Mouse (Mus musculus): ENCODE data around the gene Thsd4. TPM values are rescaled to one million over a fixed set of nuclear protein-coding genes. Genes with fewer than 3 reads are reported as not detected.
A peak's percentile ranks its signal among the peaks of the same experiment; 100 is the strongest.
"Not testable (repeated sequence)": the region's sequence is repeated elsewhere in the genome, so short reads cannot be mapped to it uniquely, and the experiment has no call there.

Thsd4 gene
- polyA plus RNA-seq, 1 experiment from 2014 or later, result 19.5 TPM

- no peak overlapping the region for H3K4me3 ChIP-seq
- no peaks in the 10 kb centered on the region for H3K9me3 ChIP-seq
- no peak for DNase-seq (ENCODE audit: low spot score)
- H3K4me1 ChIP-seq, result peaks cover 47% of the 10 kb centered on the region
- no peaks in the 10 kb centered on the region for H3K36me3 ChIP-seq
- 27% methylated on average over 12 of the region's 12 CpGs for WGBS
- H3K27ac ChIP-seq, result peak overlapping the region; percentile 47; the same call in 1 of the 2 replicates
- H3K27me3 ChIP-seq (ENCODE audit: insufficient read depth, poor library complexity, severe bottlenecking), result no peaks in the 10 kb centered on the region
Observed at GRCm38 (mm10) chr9:60275410-60276159, 246.3 kb downstream of the Thsd4 start.

GRCm38 (mm10) chr9:60274503-60274902 is 247.3 kb downstream of the Thsd4 start:
- Histone ChIP-seq H3K9me3 (no peaks in the 10 kb centered on the region), H3K4me3 (no peak overlapping the region), H3K27ac (no peak overlapping the region), H3K36me3 (no peaks in the 10 kb centered on the region), H3K27me3 (ENCODE audit: insufficient read depth, poor library complexity, severe bottlenecking) (no peaks in the 10 kb centered on the region), H3K4me1 (peaks cover 38% of the 10 kb centered on the region)
- 77% methylated on average over 4 of the region's 4 CpGs for WGBS
- no peak for DNase-seq (ENCODE audit: low spot score)

- H3K27ac ChIP-seq; DNase-seq (ENCODE audit: low spot score); H3K27me3 ChIP-seq (ENCODE audit: insufficient read depth, poor library complexity, severe bottlenecking); H3K4me3 ChIP-seq; H3K36me3 ChIP-seq; H3K9me3 ChIP-seq: not testable (repeated sequence)
- WGBS, result 74% methylated on average over 8 of the region's 8 CpGs
- peaks cover 39% of the 10 kb centered on the region for H3K4me1 ChIP-seq
Observed at GRCm38 (mm10) chr9:60272345-60272744, 249.5 kb downstream of the Thsd4 start.

- Histone ChIP-seq H3K27me3 (ENCODE audit: insufficient read depth, poor library complexity, severe bottlenecking) (no peaks in the 10 kb centered on the region), H3K4me1 (peaks cover 42% of the 10 kb centered on the region), H3K36me3 (no peaks in the 10 kb centered on the region), H3K9me3 (no peaks in the 10 kb centered on the region), H3K27ac (no peak overlapping the region), H3K4me3 (no peak overlapping the region)
- DNase-seq (ENCODE audit: low spot score), result no peak
- 64% methylated on average over 2 of the region's 2 CpGs for WGBS
Observed at GRCm38 (mm10) chr9:60271940-60272339, 249.9 kb downstream of the Thsd4 start.

GRCm38 (mm10) chr9:60269807-60270206 is 252.0 kb downstream of the Thsd4 start:
- H3K27me3 ChIP-seq (ENCODE audit: insufficient read depth, poor library complexity, severe bottlenecking), result no peaks in the 10 kb centered on the region
- no peak overlapping the region for H3K4me3 ChIP-seq
- 66% methylated on average over 5 of the region's 5 CpGs for WGBS
- no peaks in the 10 kb centered on the region for H3K9me3 ChIP-seq
- H3K4me1 ChIP-seq, result peaks cover 32% of the 10 kb centered on the region
- H3K27ac ChIP-seq, result no peak overlapping the region
- no peak for DNase-seq (ENCODE audit: low spot score)
- H3K36me3 ChIP-seq, result no peaks in the 10 kb centered on the region

- Histone ChIP-seq H3K4me3 (no peak overlapping the region), H3K9me3 (no peaks in the 10 kb centered on the region), H3K36me3 (no peaks in the 10 kb centered on the region), H3K4me1 (peaks cover 23% of the 10 kb centered on the region), H3K27me3 (ENCODE audit: insufficient read depth, poor library complexity, severe bottlenecking) (no peaks in the 10 kb centered on the region), H3K27ac (no peak overlapping the region)
- no peak for DNase-seq (ENCODE audit: low spot score)
- WGBS, result 77% methylated on average over 5 of the region's 5 CpGs
Observed at GRCm38 (mm10) chr9:60267273-60267626, 254.6 kb downstream of the Thsd4 start.

DNA sequence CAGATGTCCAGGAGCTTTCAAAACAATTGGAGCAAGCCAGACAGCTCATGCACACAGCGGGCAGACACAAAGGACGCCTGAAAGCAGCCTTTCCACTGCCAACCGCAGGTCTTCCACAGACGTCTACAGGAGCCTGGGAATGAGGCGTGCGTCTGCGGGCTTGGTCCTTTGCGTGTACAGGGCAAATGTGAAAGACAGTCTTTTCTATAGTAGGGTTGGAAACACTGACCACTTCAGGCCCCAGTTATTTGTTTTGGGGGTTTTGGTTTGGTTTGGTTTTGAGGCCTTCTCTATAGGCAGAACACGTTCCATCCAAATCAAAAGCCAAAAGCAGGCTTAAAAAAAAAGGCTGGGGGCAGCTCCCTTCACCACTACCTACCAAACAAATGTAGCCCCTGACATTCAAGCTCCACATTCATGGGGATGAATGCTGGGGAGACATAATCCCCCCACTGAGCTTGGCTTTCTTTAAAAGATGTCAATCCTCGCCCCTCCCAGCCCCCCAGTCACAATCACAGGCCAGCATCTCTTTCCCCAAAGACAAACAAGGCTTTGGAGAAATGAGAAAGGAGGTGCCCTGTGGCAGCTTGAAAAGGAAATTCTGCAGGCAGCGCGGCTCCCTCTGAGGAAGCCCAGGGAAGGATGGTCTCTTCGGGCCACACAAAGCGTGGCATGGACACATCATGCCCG is 255.1 kb downstream of the Thsd4 start:
- H3K9me3 ChIP-seq, result no peaks in the 10 kb centered on the region
- H3K27me3 ChIP-seq (ENCODE audit: insufficient read depth, poor library complexity, severe bottlenecking), result no peaks in the 10 kb centered on the region
- no peaks in the 10 kb centered on the region for H3K36me3 ChIP-seq
- no peak for DNase-seq (ENCODE audit: low spot score)
- WGBS, result 84% methylated on average over 15 of the region's 15 CpGs
- no peak overlapping the region for H3K27ac ChIP-seq
- H3K4me1 ChIP-seq, result peaks cover 23% of the 10 kb centered on the region
- H3K4me3 ChIP-seq, result no peak overlapping the region

- no peaks in the 10 kb centered on the region for H3K27me3 ChIP-seq (ENCODE audit: insufficient read depth, poor library complexity, severe bottlenecking)
- no peak for DNase-seq (ENCODE audit: low spot score)
- no peaks in the 10 kb centered on the region for H3K36me3 ChIP-seq
- H3K9me3 ChIP-seq, result no peaks in the 10 kb centered on the region
- no peak overlapping the region for H3K4me3 ChIP-seq
- 65% methylated on average over 10 of the region's 10 CpGs for WGBS
- H3K27ac ChIP-seq, result peak overlapping the region; percentile 56; the same call in 1 of the 2 replicates
- peaks cover 23% of the 10 kb centered on the region for H3K4me1 ChIP-seq
Observed at GRCm38 (mm10) chr9:60264586-60265325, 257.1 kb downstream of the Thsd4 start.

DNA sequence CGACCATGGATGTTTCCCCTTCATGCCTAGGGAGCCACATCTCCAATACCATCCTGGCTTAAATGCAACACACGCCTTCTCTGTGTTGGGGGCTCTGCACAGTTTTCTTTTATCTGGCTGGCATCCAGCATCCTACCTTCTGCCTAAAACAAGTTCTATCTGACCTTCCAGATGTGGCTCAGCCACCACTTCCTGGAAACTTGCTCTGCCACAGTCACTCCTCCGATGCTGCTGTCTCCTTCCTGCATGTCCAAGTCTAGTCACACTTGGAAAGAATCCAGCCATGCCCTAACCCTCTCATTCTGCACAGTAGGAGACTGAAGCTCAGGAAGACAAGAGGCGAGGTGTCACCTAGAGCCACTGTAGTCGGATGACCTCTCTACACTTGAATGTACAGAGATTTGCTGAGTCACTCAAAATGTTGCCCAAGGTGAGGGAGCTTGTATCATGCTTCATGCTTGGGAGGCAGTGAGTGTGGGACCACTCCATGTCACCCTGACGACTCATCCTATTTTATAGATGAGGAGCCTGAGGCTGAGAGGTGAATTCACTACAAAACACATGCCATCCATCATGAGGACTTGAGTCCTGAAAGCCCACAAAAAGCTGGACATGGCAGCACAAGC is 259.2 kb downstream of the Thsd4 start:
- Histone ChIP-seq H3K36me3 (no peaks in the 10 kb centered on the region), H3K4me1 (peaks cover 21% of the 10 kb centered on the region), H3K4me3 (no peak overlapping the region), H3K27me3 (ENCODE audit: insufficient read depth, poor library complexity, severe bottlenecking) (no peaks in the 10 kb centered on the region), H3K9me3 (no peaks in the 10 kb centered on the region), H3K27ac (no peak overlapping the region)
- 64% methylated on average over 6 of the region's 6 CpGs for WGBS
- DNase-seq (ENCODE audit: low spot score), result no peak

DNA sequence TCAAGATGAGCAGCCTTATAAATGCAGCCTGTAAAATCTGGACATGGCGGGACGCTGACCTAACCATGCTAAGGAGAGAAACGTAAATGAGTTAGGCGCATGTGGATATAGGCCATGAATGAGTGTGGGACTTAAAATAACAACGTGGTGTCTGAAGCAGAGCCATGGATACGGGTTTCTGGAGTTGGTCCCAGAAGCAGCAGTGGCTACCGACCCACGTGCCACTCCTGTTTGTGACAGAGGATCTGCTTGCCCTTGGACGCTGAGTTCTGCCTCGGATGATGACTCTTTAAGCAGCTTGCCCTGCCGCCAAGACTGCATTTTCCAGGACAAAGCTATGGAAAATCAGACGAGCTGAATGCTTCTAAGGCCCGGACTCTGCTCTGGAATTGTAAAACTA is 262.2 kb downstream of the Thsd4 start:
- 84% methylated on average over 13 of the region's 13 CpGs for WGBS
- DNase-seq (ENCODE audit: low spot score), result no peak
- Histone ChIP-seq H3K4me3 (no peak overlapping the region), H3K4me1 (peaks cover 13% of the 10 kb centered on the region), H3K36me3 (no peaks in the 10 kb centered on the region), H3K27me3 (ENCODE audit: insufficient read depth, poor library complexity, severe bottlenecking) (no peaks in the 10 kb centered on the region), H3K9me3 (no peaks in the 10 kb centered on the region), H3K27ac (no peak overlapping the region)

GRCm38 (mm10) chr9:60251765-60252164 is 270.1 kb downstream of the Thsd4 start:
- WGBS, result 65% methylated on average over 3 of the region's 3 CpGs

GRCm38 (mm10) chr9:60250403-60250802 is 271.4 kb downstream of the Thsd4 start:
- 0 out of 2 replicates have a peak, but pooled peaks cover 2% of the 10 kb centered on the region for H3K4me1 ChIP-seq
- no peaks in the 10 kb centered on the region for H3K9me3 ChIP-seq
- H3K4me3 ChIP-seq, result no peak overlapping the region
- no peaks in the 10 kb centered on the region for H3K36me3 ChIP-seq
- DNase-seq (ENCODE audit: low spot score), result no peak
- H3K27ac ChIP-seq, result no peak overlapping the region
- no peaks in the 10 kb centered on the region for H3K27me3 ChIP-seq (ENCODE audit: insufficient read depth, poor library complexity, severe bottlenecking)

More at GRCm38 (mm10) chr9:60251765-60252164, 270.1 kb downstream of the Thsd4 start:
- no peak overlapping the region for H3K4me3 ChIP-seq
- H3K27me3 ChIP-seq (ENCODE audit: insufficient read depth, poor library complexity, severe bottlenecking), result no peaks in the 10 kb centered on the region
- no peak for DNase-seq (ENCODE audit: low spot score)
- H3K4me1 ChIP-seq, result 0 out of 2 replicates have a peak, but pooled peaks cover 2% of the 10 kb centered on the region
- no peak overlapping the region for H3K27ac ChIP-seq
- H3K9me3 ChIP-seq, result no peaks in the 10 kb centered on the region
- no peaks in the 10 kb centered on the region for H3K36me3 ChIP-seq
